Mouse (Mus musculus) c-Kit-positive CD71-positive TER-119-positive erythroid progenitor cells, embryonic 14.5 days (primary cell): ENCODE measurements at regions not wholly inside any gene's neighbourhood (a gene's known extent, or its start where the extent isn't known, plus 50 kb on each side); places are given as distances from the start of the nearest gene placed in this dataset.
A peak's percentile ranks its signal among the peaks of the same experiment; 100 is the strongest.

Experiments
- DNase-seq: peaks from one replicate; pipeline ENCODE4 v3.0.0-alpha.2; 2013; ENCODE audit warnings: low spot score

DNA sequence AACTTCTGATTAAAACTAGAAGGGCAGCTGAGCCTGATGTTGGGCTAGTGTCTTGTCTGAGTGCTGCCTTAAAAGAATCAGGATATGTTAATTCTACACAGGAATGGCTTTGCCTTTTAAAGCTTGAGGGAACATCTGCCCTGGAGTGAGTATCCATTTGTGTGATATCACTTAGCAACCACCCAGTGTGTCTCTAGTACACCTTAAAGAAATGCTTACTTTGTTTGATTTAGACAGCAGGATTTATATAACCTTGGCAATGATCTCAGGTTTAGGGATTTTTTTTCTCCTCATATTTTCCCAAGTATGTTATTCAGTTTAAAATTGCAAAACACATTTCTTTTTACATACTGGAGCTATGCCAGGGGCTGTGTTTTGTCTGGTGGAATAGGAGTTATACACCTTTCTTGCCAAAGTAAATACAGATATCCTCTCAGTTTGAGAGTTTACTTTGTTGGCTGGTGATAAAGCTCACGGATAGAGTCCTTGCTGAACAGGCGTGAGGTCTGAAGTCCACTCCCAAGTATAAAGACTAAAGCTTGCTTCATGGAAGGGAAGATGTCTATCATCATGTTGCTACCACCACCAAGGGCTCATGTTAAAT lies 206.6 kb downstream of the Rsl24d1 start:
- no peak for DNase-seq

DNA sequence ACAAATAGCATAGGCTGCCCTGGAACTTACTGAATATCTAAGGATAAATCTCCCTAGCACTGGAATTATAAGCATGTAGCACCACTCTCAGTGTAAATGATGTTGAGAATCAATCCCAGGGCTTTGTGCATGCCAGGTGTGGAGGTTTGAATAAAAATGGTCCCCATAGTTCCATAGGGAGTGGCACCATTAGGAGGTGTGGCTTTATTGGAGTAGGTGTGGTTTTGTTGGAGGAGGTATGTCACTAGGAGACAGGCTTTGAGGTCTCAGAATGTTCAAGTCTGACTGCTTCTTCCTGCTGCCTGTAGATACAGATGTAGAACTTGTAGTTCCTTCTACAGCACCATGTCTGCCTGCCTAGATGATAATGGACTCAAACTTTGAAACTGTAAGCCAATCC lies 217.8 kb downstream of the Rsl24d1 start:
- DNase-seq, result no peak

DNA sequence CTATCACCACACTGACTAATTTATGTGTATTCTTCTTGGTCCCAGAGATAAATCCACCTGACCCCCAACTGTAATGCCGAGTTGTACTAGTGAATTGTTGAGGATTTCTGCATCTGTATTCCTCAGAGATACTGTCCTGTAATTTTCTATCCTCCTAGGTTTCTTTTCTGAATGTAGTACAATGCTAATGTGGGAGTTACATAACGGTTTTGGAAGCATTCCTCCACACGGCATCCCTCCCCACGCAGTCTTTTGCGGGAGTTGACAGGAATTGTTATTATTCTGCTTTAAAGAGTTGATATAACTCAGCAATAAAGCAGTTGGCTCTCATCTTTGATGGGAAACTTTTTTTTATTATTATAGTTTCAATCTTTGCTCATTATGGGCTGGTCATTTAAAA lies 222.8 kb downstream of the Rsl24d1 start:
- DNase-seq, result no peak

GRCm38 (mm10) chr9:73337045-73337740 lies 224.0 kb downstream of the Rsl24d1 start:
- no peak for DNase-seq

DNA sequence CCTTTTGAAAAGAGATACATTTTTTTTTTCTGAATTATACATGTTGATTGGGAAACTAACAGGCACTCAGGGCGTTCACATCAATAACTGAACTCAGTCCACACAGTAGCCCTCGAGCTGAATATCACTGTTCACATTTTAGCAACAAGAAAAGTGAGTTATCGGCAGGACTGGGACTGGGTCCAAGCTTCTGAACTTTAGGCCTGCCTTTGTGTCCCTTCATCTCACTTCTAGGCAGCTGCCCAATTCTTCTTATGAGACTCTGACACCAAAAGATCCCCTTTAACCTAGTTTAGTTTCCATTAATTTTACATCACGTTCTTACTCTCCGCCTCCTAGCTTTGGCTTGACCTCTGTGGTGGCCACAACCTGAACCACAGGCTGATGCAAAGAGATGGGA lies 242.7 kb downstream of the Rsl24d1 start:
- no peak for DNase-seq

DNA sequence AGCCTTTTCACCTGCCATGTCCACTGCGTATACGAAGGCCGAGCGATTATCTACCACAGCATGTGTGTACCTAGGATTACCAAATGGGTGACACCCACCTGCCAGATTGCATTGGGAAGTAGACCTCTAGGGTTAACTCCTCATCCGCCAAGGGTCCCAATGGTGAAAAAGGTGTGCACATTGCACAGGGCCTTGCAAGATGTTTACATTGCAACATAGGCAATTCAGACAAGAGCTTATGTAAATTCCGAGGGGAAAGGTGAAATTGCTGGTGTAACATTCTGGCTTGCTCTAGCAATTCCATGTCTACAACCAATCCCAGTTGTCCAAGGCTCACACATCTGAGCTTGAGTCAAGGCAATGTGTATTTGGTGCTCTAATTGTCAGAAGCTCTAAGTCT lies 245.7 kb downstream of the Rsl24d1 start:
- no peak for DNase-seq

GRCm38 (mm10) chr9:73380768-73381167 lies 267.5 kb downstream of the Rsl24d1 start:
- DNase-seq, result peak; percentile 8

DNA sequence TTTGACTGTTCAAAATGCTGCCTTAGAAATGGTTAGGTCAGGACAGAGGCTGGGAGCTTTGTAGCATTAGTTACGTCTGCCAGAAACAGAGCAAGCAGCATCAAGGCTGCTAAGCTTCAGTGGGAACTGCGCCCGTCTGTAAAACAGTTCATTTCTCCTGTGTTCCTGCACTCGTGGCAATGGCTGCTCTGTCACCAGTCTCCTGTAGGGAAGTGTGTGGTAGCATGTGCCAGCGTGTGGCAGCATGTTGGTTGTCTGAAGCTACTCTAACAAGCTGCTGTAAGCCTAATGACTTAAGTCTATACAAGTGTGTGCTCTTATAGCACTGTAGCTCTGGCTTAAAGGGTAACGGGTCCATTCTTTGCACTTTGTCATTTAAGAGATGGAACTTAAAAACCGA lies 278.8 kb downstream of the Rsl24d1 start:
- DNase-seq, result no peak

- DNase-seq, result no peak
These were observed 300.2 kb downstream of the Rsl24d1 start for GRCm38 (mm10) chr9:73413367-73413930.

DNA sequence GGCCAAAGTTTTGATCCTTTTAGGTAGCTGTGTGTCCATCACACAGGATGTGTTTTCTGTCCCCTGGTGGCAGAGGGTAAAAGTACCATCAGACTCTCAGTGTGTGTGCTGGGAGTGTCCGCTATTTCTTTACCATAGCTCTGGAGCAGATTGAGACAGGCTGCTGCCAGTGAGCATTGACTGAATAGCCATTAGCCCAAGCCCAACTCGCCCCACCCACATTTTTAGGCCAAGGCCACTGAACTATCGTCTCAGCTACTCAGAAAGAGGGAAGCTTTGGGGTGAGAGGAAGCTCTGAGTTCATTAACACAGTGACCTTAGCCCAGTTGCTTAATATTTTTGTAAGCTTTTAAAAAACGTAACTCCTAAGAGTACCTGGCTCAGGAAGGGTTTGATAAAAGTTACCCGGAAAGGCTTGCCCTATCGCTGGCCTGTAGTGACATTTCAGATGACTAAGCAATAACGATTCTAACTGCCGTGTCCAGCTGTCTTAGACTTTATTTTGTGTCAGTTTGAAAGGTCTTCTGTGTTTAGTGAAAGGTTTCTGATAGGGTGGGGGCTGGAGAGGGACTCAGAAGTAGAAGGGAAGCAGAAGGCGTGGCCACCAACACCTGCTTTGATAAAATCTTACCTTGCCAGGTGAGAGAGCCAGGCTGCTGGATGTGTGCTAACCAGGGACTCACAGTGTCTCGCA lies 303.0 kb downstream of the Rsl24d1 start:
- no peak for DNase-seq
